Mouse (Mus musculus) megakaryocyte, embryonic 14.5 days (primary cell): ENCODE measurements around the gene Olfr464. TPM values are rescaled to one million over a fixed set of nuclear protein-coding genes. Genes with fewer than 3 reads are reported as not detected.
"Not testable (repeated sequence)": the region's sequence is repeated elsewhere in the genome, so short reads cannot be mapped to it uniquely, and the experiment has no call there.

ENCODE experiments used
- H3K27me3 ChIP-seq: replicated peaks from 2 replicates; pipeline ENCODE3; 2012; ENCODE audit warnings: inconsistent platforms
- H3K36me3 ChIP-seq: replicated peaks from 2 replicates; pipeline ENCODE3; 2012; ENCODE audit warnings: low read length, inconsistent platforms, mixed read lengths
- H3K4me1 ChIP-seq: 2 replicates; pipeline ENCODE4 v1.6.1; 2012; ENCODE audit warnings: inconsistent platforms
- H3K4me3 ChIP-seq: replicated peaks from 2 replicates; pipeline ENCODE3; 2012; ENCODE audit warnings: moderate library complexity, mild to moderate bottlenecking, inconsistent platforms
- H3K9me3 ChIP-seq: 2 replicates; pipeline ENCODE4 v1.6.1; 2012; ENCODE audit warnings: inconsistent platforms
- FLI1 ChIP-seq: IDR thresholded peaks from 2 replicates; pipeline ENCODE4 v1.6.1; 2012; ENCODE audit warnings: low read length, inconsistent platforms, mixed read lengths
- GATA1 ChIP-seq: IDR thresholded peaks from 3 replicates; pipeline ENCODE4 v1.6.1; 2012; ENCODE audit warnings: mixed read lengths, low read length, inconsistent platforms, borderline replicate concordance
- polyA plus RNA-seq: library from polyadenylated mRNA; stranded (reverse); fragments of >175 nt; gene quantifications from 2 replicates; pipeline ENCODE4 v1.2.3, GENCODE M21; 2012; ENCODE audit warnings: low replicate concordance; ENCODE audit not compliant: insufficient read depth

The Olfr464 gene
- polyA plus RNA-seq, 1 experiment: not detected

GRCm38 (mm10) chr11:87871766-87872165 lies 49.0 kb downstream of the Olfr464 start:
- TF ChIP-seq GATA1: no peak
- no peak for TF ChIP-seq FLI1
- H3K9me3 ChIP-seq: no peaks in the 10 kb centered on the region
- no peaks in the 10 kb centered on the region for H3K36me3 ChIP-seq
- peaks cover 10% of the 10 kb centered on the region for H3K4me1 ChIP-seq
- no peak overlapping the region for H3K4me3 ChIP-seq
- peaks cover 87% of the 10 kb centered on the region for H3K27me3 ChIP-seq

- H3K27me3 ChIP-seq: peaks cover 73% of the 10 kb centered on the region
- no peak overlapping the region for H3K4me3 ChIP-seq
- TF ChIP-seq FLI1 (no peak), GATA1 (no peak)
- H3K4me1 ChIP-seq: peaks cover 10% of the 10 kb centered on the region
- no peaks in the 10 kb centered on the region for H3K9me3 ChIP-seq
- no peaks in the 10 kb centered on the region for H3K36me3 ChIP-seq
Measured at GRCm38 (mm10) chr11:87870096-87870495, 50.7 kb downstream of the Olfr464 start.

- Histone ChIP-seq H3K27me3 (peaks cover 57% of the 10 kb centered on the region), H3K4me1 (peaks cover 17% of the 10 kb centered on the region)
- not testable (repeated sequence) for H3K9me3 ChIP-seq, H3K4me3 ChIP-seq, H3K36me3 ChIP-seq
Measured at GRCm38 (mm10) chr11:87866891-87867290, 53.9 kb downstream of the Olfr464 start.

Other genes starting within 250 kb of the Olfr464 start
- 5.6 and 15.5 TPM in 2 replicates for gene Supt4a, start 183.4 kb downstream of the Olfr464 start, polyA plus RNA-seq
- 12.9 and 13.9 TPM in 2 replicates for gene Tspoap1, start 160.4 kb downstream of the Olfr464 start, polyA plus RNA-seq
- gene Mpo, start 127.4 kb downstream of the Olfr464 start, polyA plus RNA-seq: 30.8 and 297 TPM in 2 replicates
- gene Lpo, start 92.7 kb downstream of the Olfr464 start, polyA plus RNA-seq: not detected in 2 replicates
- gene Mks1, start 67.8 kb downstream of the Olfr464 start, polyA plus RNA-seq: 3.8 TPM in 1 of 2 replicates, not detected in the other
- gene Epx, start 45.4 kb downstream of the Olfr464 start, polyA plus RNA-seq: 0.39 TPM in 1 of 2 replicates, not detected in the other
- not detected in 2 replicates for gene Olfr462, start 28.7 kb downstream of the Olfr464 start, polyA plus RNA-seq
- gene Olfr463, start 23.6 kb downstream of the Olfr464 start, polyA plus RNA-seq: not detected in 2 replicates
- gene Dynll2, start 66.6 kb upstream of the Olfr464 start, polyA plus RNA-seq: 32.1 and 63.0 TPM in 2 replicates
- 25.7 and 74.9 TPM in 2 replicates for gene Srsf1, start 126.4 kb upstream of the Olfr464 start, polyA plus RNA-seq
- gene Vezf1, start 147.3 kb upstream of the Olfr464 start, polyA plus RNA-seq: 5.8 and 9.9 TPM in 2 replicates
- gene Cuedc1, start 177.1 kb upstream of the Olfr464 start, polyA plus RNA-seq: 294 and 346 TPM in 2 replicates